Mouse (Mus musculus): ENCODE results near the gene Gm10192. TPM values are rescaled to one million over a fixed set of nuclear protein-coding genes. Genes with fewer than 3 reads are reported as not detected.
"Not testable (repeated sequence)": the region's sequence is repeated elsewhere in the genome, so short reads cannot be mapped to it uniquely, and the experiment has no call there.

Gm10192 gene
- total and polyA plus RNA-seq, 3 experiments: not detected

GRCm38 (mm10) chr4:97217906-97218305, 34.9 kb upstream of the Gm10192 start:
- Histone ChIP-seq H3K9me3 (replicated peaks; ENCODE audit: insufficient read depth, low read length) (no peaks in the 10 kb centered on the region), H3K36me3 (ENCODE audit: control insufficient read depth in 1 of 2, insufficient read depth in 2 of 2, low read length in 2 of 2) (no peaks in the 10 kb centered on the region), H3K27me3 (ENCODE audit: control insufficient read depth in 1 of 2, insufficient read depth in 2 of 2, low read length in 2 of 2) (no peaks in the 10 kb centered on the region), H3K9ac (ENCODE audit: control insufficient read depth, low read depth, low read length, poor library complexity, severe bottlenecking) (no peak overlapping the region), H3K27ac (ENCODE audit: control insufficient read depth, low read depth, low read length) (no peak overlapping the region), H3K4me1 (ENCODE audit: control insufficient read depth in 1 of 2, insufficient read depth in 2 of 2, low read length in 2 of 2) (no peaks in the 10 kb centered on the region), H3K79me2 (ENCODE audit: control insufficient read depth, insufficient read depth, low read length, poor library complexity) (no peaks in the 10 kb centered on the region), H3K4me3 (ENCODE audit: control insufficient read depth in 1 of 2, insufficient read depth in 1 of 2, low read depth in 2 of 2, low read length in 2 of 2) (no peak overlapping the region)
- TF ChIP-seq ETS1 (IDR thresholded peaks at IDR 0.05; ENCODE audit: low read depth, low read length) (no peak), ZNF384 (IDR thresholded peaks at IDR 0.05; ENCODE audit: low read depth, low read length) (no peak), TBP (IDR thresholded peaks at IDR 0.05; ENCODE audit: low read depth, low read length) (no peak), TAL1 (IDR thresholded peaks at IDR 0.05; ENCODE audit: low read length) (no peak), ELF1 (IDR thresholded peaks at IDR 0.05; ENCODE audit: low read depth, low read length) (no peak), NRF1 (IDR thresholded peaks at IDR 0.05; ENCODE audit: insufficient read depth, low read depth, low read length, poor library complexity, severe bottlenecking) (no peak), GATA1 (IDR thresholded peaks at IDR 0.05; ENCODE audit: low read depth, low read length) (no peak)
- no peak for DNase-seq (ENCODE audit: low read depth, low spot score)

GRCm38 (mm10) chr4:97212514-97212913, 29.5 kb upstream of the Gm10192 start:
- no peak overlapping the region for H3K9ac ChIP-seq (ENCODE audit: control insufficient read depth, low read depth, low read length, poor library complexity, severe bottlenecking)

GRCm38 (mm10) chr4:97202986-97203385, 20.0 kb upstream of the Gm10192 start:
- H3K27me3 ChIP-seq (ENCODE audit: control insufficient read depth in 1 of 2, insufficient read depth in 2 of 2, low read length in 2 of 2); H3K4me3 ChIP-seq (ENCODE audit: control insufficient read depth in 1 of 2, insufficient read depth in 1 of 2, low read depth in 2 of 2, low read length in 2 of 2); H3K79me2 ChIP-seq (ENCODE audit: control insufficient read depth, insufficient read depth, low read length, poor library complexity); H3K9ac ChIP-seq (ENCODE audit: control insufficient read depth, low read depth, low read length, poor library complexity, severe bottlenecking); H3K36me3 ChIP-seq (ENCODE audit: control insufficient read depth in 1 of 2, insufficient read depth in 2 of 2, low read length in 2 of 2); H3K27ac ChIP-seq (ENCODE audit: control insufficient read depth, low read depth, low read length); DNase-seq (ENCODE audit: low read depth, low spot score); H3K9me3 ChIP-seq (replicated peaks; ENCODE audit: insufficient read depth, low read length); H3K4me1 ChIP-seq (ENCODE audit: control insufficient read depth in 1 of 2, insufficient read depth in 2 of 2, low read length in 2 of 2): not testable (repeated sequence)

More at GRCm38 (mm10) chr4:97212514-97212913, 29.5 kb upstream of the Gm10192 start:
- Histone ChIP-seq H3K4me1 (ENCODE audit: control insufficient read depth in 1 of 2, insufficient read depth in 2 of 2, low read length in 2 of 2) (no peaks in the 10 kb centered on the region), H3K79me2 (ENCODE audit: control insufficient read depth, insufficient read depth, low read length, poor library complexity) (no peaks in the 10 kb centered on the region), H3K9me3 (replicated peaks; ENCODE audit: insufficient read depth, low read length) (no peaks in the 10 kb centered on the region), H3K4me3 (ENCODE audit: control insufficient read depth in 1 of 2, insufficient read depth in 1 of 2, low read depth in 2 of 2, low read length in 2 of 2) (no peak overlapping the region), H3K27me3 (ENCODE audit: control insufficient read depth in 1 of 2, insufficient read depth in 2 of 2, low read length in 2 of 2) (no peaks in the 10 kb centered on the region), H3K36me3 (ENCODE audit: control insufficient read depth in 1 of 2, insufficient read depth in 2 of 2, low read length in 2 of 2) (no peaks in the 10 kb centered on the region), H3K27ac (ENCODE audit: control insufficient read depth, low read depth, low read length) (no peak overlapping the region)
- DNase-seq (ENCODE audit: low read depth, low spot score): no peak
- no peak for TF ChIP-seq MEF2A (IDR thresholded peaks at IDR 0.05; ENCODE audit: extremely low read depth, insufficient replicate concordance, low read depth, low read length, poor library complexity, severe bottlenecking)
- TF ChIP-seq ZKSCAN1 (IDR thresholded peaks at IDR 0.05; ENCODE audit: low read depth, low read length): no peak
- no peak for TF ChIP-seq ETS1 (IDR thresholded peaks at IDR 0.05; ENCODE audit: low read depth, low read length)
- no peak for TF ChIP-seq GATA1 (IDR thresholded peaks at IDR 0.05; ENCODE audit: low read depth, low read length)
- TF ChIP-seq RCOR1 (IDR thresholded peaks at IDR 0.05; ENCODE audit: low read depth, low read length): no peak
- no peak for TF ChIP-seq MXI1 (IDR thresholded peaks at IDR 0.05; ENCODE audit: low read depth, low read length)
- TF ChIP-seq HCFC1 (IDR thresholded peaks at IDR 0.05; ENCODE audit: low read depth, low read length): no peak
- no peak for TF ChIP-seq MYB (IDR thresholded peaks at IDR 0.05; ENCODE audit: low read depth, low read length)
- TF ChIP-seq SIN3A (IDR thresholded peaks at IDR 0.05; ENCODE audit: low read length): no peak
- TF ChIP-seq KAT2A (conservative IDR thresholded peaks at IDR 0.05; ENCODE audit: low read depth, low read length): no peak
- TF ChIP-seq POLR2AphosphoS5 (IDR thresholded peaks at IDR 0.05; ENCODE audit: borderline replicate concordance, low read depth, low read length): no peak
- no peak for TF ChIP-seq CTCF (IDR thresholded peaks at IDR 0.05 in 2 of 3, conservative IDR thresholded peaks at IDR 0.05 in 1 of 3; ENCODE audit: control insufficient read depth in 1 of 3, insufficient read depth in 1 of 3, low read depth in 2 of 3, low read length in 3 of 3, poor library complexity in 1 of 3, severe bottlenecking in 1 of 3)
- no peak for TF ChIP-seq USF2 (IDR thresholded peaks at IDR 0.05; ENCODE audit: borderline replicate concordance in 1 of 2, insufficient read depth in 1 of 2, low read depth in 1 of 2, low read length in 2 of 2)
- TF ChIP-seq ZMIZ1 (IDR thresholded peaks at IDR 0.05; ENCODE audit: low read depth, low read length): no peak
- no peak for TF ChIP-seq ZC3H11A (IDR thresholded peaks at IDR 0.05; ENCODE audit: low read depth, low read length)
- no peak for TF ChIP-seq POLR2AphosphoS2 (IDR thresholded peaks at IDR 0.05; ENCODE audit: low read length)
- TF ChIP-seq MYC (IDR thresholded peaks at IDR 0.05; ENCODE audit: low read depth, low read length): no peak
- no peak for TF ChIP-seq E2F4 (IDR thresholded peaks at IDR 0.05; ENCODE audit: borderline replicate concordance, low read depth, low read length)
- TF ChIP-seq TAL1 (IDR thresholded peaks at IDR 0.05; ENCODE audit: low read length): no peak

Data from MEL (cell line).